Mouse (Mus musculus) thymus, postnatal 14 days (tissue): Measurements from ENCODE around the gene Cacnb4.

Experiments used
- DNase-seq: peaks from one replicate; pipeline ENCODE4 v3.0.0; 2021

The Cacnb4 gene

DNA sequence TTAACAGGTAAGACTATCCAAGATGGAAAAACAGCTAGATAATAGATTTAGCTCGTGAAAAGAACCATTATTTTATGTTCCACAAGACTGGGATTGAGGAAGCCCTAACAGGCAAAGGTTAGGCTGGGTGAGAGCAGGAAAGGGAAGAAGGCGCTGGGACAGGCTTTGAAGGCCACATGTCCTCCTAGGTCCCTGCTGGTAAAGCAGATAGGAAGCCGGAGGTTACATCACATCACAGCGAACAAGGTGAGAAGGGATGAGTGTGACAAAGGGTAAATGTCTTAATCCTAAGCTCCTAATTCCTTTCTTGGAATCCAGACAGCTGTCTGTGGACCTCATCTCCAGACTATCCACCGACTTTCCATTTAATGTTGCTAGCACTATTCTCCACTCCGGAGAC, 257.3 kb downstream of the Cacnb4 start:
- DNase-seq, result no peak

DNA sequence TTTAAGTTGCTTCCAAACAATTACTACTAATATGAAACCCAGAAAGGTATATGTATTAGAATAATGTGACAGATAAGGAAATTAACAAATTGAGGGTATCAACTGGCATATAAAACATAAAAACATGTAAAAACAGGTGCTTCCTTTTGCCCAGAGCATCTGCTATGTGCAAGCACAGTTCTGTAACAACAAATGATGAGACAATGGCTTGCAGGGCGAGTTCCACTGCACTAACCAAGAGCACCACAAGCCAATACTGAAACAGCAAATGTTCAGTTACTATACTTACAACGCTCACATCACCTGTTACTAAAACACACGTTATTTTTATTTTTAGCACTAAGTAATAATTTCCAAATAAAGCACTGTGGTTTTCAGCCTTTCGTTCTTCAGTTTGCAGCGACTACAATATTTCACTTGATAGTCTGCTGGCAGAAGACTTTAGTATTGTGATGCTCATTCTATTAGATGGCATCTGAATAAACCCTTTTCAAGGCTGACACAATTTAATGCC, 264.1 kb downstream of the Cacnb4 start:
- no peak for DNase-seq

DNA sequence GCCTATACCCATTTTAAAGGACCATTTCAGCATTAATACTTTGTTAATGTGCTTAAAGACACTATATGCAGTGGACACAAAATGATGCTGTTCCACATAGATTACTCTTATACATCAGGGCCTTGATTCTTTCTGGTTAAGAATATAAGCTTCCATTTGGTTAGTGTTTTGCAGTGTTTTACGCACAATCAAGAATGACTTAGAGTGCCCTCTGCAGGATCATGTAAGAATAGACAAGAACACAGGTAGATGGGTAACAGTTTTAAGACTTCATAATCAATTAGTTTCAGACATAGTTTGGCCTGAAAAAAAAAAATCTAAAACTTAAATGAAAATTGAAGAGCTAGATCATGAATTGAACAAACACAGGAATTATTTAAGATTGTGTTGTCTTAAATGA, 270.2 kb downstream of the Cacnb4 start:
- DNase-seq, result peak; percentile 19

DNA sequence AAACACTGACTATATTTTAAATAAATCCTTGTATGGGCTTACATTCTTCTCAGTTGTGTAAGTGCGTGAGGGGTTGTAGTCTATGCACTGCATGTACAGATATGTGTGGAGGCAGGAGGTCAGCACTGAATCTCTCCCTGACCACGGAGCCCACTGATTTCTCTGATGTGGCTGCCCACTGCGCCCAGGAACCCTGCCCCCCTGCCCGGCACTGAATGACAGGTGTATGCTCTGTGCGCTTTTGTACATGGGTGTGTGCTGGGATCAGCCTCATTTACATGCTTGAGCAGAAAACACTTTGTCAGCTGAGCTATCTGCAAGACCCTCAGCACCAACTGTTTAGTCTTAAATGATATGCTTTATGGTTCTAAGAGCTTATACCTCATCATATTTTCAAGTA, 271.4 kb downstream of the Cacnb4 start:
- no peak for DNase-seq

DNA sequence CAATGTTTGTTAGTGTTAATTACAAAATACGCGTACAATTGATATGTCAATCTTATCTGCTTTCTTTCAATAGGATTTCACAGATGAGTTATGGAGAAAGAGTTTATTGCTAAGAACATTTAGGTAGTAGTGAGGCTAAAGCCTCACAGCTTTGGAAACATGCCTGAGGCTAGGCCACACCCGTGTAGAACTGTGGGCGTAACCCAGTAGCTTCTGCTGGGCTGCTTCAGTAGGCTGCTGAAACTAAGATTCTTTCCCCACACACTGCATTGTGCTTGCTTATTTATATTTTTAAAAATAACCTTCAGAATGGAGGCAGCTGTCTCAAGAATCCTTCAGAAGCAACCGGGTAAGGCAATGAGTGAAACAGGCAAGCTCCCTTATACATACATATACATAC, 282.1 kb downstream of the Cacnb4 start:
- DNase-seq, result no peak

DNA sequence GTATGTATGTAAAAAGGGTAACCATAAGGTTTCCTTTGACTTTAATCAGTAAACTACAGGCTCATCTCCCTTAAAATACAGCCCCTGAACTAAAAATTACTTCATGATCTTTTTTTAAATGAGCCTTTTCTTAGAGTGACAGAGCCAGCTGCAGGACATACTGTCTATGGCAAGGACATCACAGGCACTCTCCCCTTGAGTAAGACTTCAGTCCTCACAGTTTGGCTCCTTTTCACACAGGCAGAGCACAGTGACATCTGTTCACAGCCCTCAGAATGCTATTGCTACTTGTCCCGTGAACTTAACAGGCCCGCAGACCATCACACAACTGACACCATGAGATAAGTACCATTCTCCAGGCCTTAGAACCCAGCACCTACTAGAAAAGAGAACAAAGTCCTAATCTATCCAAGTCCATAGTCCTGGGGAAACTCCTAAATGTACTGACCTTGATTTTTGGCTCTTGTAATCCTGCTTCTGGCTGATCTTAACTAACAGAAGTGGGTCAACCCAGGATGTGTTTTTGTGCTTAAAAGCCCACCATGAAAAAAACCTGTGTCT, 286.1 kb downstream of the Cacnb4 start:
- DNase-seq, result no peak

DNA sequence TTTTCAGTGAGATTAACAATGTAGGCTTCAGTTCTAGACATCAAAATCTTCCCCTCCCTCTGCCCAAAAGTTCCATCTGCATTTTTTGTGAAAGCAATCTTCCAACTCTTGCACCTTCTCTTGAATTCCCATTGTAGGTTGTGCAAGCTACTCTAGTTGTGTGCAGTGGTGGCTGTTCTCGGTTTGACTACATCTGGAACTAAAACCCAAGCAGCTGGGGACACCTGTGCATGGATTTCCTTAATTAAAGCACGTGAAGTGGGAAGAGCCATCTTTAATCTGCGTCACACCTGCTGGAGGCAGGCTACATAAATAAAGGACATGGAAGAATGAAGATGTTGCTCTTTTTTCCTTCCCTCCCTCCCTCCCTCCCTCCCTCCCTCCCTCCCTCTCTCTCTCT, 286.7 kb downstream of the Cacnb4 start:
- DNase-seq, result no peak

DNA sequence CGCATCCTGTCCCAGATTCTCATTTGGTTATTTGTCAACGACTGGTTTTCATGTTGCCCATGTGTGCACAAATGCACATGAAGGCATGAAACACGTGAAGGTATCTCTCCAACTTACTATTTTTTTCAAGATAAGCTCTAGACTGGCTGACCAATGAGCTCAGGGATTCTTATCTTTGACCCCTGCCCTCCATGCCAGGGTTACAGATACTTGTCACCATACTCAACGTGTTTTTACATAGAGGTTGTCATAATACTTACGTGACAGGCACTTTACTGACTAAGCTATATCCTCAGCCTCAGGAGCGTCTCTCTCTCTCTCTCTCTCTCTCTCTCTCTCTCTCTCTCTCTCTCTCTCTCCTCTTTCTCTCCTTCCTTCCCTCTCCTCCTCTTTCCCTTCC, 290.2 kb downstream of the Cacnb4 start:
- no peak for DNase-seq

DNA sequence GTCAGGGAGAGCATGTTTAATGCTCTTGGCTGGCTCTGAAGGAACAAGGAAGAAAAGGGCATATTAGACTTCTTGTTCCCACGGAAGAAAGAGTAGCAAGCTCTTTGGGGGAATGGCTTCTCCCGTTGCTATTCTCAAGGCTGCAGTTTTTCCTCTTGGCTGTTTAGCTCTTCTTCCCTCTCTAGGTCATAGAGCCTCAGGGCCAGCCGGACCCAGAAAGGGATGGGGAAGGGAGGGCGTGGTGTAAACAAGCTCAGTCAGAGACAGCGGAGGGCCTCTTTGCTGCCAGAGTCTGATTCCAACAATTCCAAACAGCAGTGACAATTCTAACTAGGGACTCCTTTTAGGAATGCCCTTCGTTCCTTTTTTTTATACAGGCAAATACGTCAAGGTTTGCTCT, 290.6 kb downstream of the Cacnb4 start:
- no peak for DNase-seq

DNA sequence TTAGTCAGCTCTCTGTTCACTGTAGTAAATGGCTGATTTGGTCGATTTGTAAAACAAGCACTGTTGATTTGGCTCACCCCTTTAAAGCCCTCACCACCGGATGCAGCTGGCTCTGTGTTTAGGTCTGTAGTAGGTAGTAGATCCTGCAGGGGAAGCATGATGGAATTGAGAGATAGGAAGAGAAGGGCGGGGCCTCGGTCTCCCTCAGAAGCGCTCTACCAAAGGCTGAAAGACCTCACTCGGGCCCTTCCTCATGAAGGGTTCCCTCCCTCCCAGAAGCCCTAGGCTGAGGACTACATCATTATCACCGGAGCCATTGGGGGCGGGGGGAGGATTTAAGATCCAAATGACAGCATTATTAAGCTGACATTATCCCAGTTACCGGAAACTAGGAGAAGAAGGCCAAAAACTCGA, 297.8 kb downstream of the Cacnb4 start:
- peak; percentile 68 for DNase-seq

DNA sequence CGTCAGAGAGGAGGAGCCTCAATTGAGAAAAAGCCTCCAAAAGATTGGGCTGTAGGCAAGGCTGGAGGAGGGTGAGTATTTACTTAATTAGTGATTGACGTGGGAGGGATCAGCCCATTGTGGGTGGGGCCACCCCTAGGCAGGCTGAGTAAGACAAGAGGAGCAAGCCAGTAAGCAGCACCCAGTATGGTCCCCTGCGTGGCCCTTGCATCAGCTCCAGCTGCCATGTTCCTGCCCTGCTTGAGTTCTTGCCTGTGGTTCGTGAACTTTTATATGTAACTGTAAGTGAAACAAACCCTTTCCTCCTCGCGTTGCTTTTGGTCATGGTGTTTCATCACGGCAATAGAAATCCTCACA, 298.2 kb downstream of the Cacnb4 start, which contains the start of gene Neb:
Gene Neb (minus strand): TSS at position 27 of the 357 bp plus-strand sequence.
- peak; percentile 33 for DNase-seq
